Mouse (Mus musculus) R1 (cell line): ENCODE measurements around the gene Cyb5b.

ENCODE experiments used
- DNase-seq: peaks from one replicate; pipeline ENCODE4 v3.0.0-alpha.2; 2018; ENCODE audit warnings: low read depth, low spot score

The Cyb5b gene

GRCm38 (mm10) chr8:107227011-107227626 is 76.7 kb downstream of the Cyb5b start:
- no peak for DNase-seq

- no peak for DNase-seq
These were observed 82.8 kb downstream of the Cyb5b start for GRCm38 (mm10) chr8:107233251-107233650.

GRCm38 (mm10) chr8:107233718-107234117 is 83.3 kb downstream of the Cyb5b start:
- no peak for DNase-seq
